Comparison of ENCODE assay signal across 22 mouse cellular contexts in the genomic region with DNA sequence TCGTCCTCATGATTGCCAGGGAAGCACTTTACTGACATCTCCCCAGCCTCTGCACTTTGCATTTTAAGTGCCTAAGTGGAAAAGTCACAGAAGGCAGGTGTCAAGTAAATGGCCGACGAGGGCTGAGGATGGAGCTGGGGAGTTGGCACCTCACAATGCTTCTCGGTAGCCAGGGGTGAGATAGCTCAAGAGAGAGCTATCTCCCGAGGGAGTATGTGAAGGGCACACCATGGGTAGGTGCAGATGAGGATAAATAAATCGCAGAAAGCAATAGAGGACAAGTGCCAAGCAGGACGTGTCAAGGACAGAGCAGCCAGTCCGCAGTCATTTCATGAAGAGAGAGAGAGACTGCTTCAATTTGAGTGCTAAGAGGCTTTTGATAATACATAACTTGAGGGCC.
DNase-seq lines count a peak whose midpoint lies in the region; ATAC-seq and TF ChIP-seq lines count a peak whose summit lies in the region.
"Had no signal": no experiment of that assay in that cellular context is flagged by ENCODE, and none has a peak within 500 bp of the region (broad histone marks: within the 10 kb centered on the region; RNA-seq: fewer than 3 reads in every experiment).

No protein-coding gene starts in this region.

- H3K36me3 ChIP-seq in heart, embryonic 14.5 days (ENCODE audit: control insufficient read depth, insufficient read depth, low read length), result no peaks in the 10 kb centered on the region
- no peaks in the 10 kb centered on the region for H3K36me3 ChIP-seq in heart, adult 2 months (ENCODE audit: control insufficient read depth, insufficient read depth, low read length)
- no peaks in the 10 kb centered on the region for H3K36me3 ChIP-seq in heart, embryonic 16.5 days (ENCODE audit: control insufficient read depth, insufficient read depth)
- H3K36me3 ChIP-seq: embryonic facial prominence, embryonic 13.5 days; embryonic facial prominence, embryonic 15.5 days; forebrain, embryonic 10.5 days; forebrain, embryonic 12.5 days had no signal

- no peak for TF ChIP-seq CTCF in heart, adult 2 months (IDR thresholded peaks at IDR 0.05)

- H3K4me3 ChIP-seq in heart, embryonic 14.5 days (ENCODE audit: control insufficient read depth in 1 of 2, insufficient read depth in 1 of 2, low read depth in 1 of 2, low read length in 2 of 2), result no peak overlapping the region
- H3K4me3 ChIP-seq in heart, adult 2 months, result no peak overlapping the region
- no peak overlapping the region for H3K4me3 ChIP-seq in heart, embryonic 16.5 days (ENCODE audit: low read length)
- H3K4me3 ChIP-seq: embryonic facial prominence, embryonic 13.5 days; embryonic facial prominence, embryonic 15.5 days; erythroblast, embryonic 14.5 days; forebrain, embryonic 10.5 days; forebrain, embryonic 12.5 days had no signal

- 33% methylated on average over 8 of the region's 8 CpGs for WGBS in heart, embryonic 14.5 days
- WGBS in heart, adult 2 months, result 72% methylated on average over 8 of the region's 8 CpGs
- WGBS in heart, embryonic 16.5 days, result 41% methylated on average over 8 of the region's 8 CpGs

- peaks cover 8% of the 10 kb centered on the region; the same call in 1 of the 2 replicates for H3K9me3 ChIP-seq in heart, embryonic 14.5 days (ENCODE audit: control insufficient read depth, low read length)
- peaks cover 7% of the 10 kb centered on the region for H3K9me3 ChIP-seq in heart, embryonic 16.5 days (replicated peaks; ENCODE audit: control insufficient read depth, low read length)
- H3K9me3 ChIP-seq: embryonic facial prominence, embryonic 13.5 days; embryonic facial prominence, embryonic 15.5 days; forebrain, embryonic 10.5 days; forebrain, embryonic 12.5 days had no signal

- TF ChIP-seq EP300 in heart, adult 2 months (IDR thresholded peaks at IDR 0.05; ENCODE audit: insufficient read depth, low read depth, low read length), result no peak

- no peaks in the 10 kb centered on the region for H3K79me2 ChIP-seq in heart, adult 2 months (replicated peaks; ENCODE audit: control insufficient read depth, insufficient read depth, low read length)

- H3K27ac ChIP-seq in heart, embryonic 14.5 days (replicated peaks in 1 of 2; ENCODE audit: control insufficient read depth in 1 of 2, insufficient read depth in 1 of 2, low read depth in 2 of 2, low read length in 2 of 2), result no peak overlapping the region
- H3K27ac ChIP-seq in heart, adult 2 months, result no peak overlapping the region
- H3K27ac ChIP-seq in heart, embryonic 16.5 days (ENCODE audit: low read length), result no peak overlapping the region
- H3K27ac ChIP-seq: embryonic facial prominence, embryonic 13.5 days; embryonic facial prominence, embryonic 15.5 days; forebrain, embryonic 10.5 days; forebrain, embryonic 12.5 days had no signal

- no peak overlapping the region for H3K4me2 ChIP-seq in heart, embryonic 14.5 days (ENCODE audit: low read length)
- H3K4me2 ChIP-seq in heart, embryonic 16.5 days (ENCODE audit: low read depth, low read length), result no peak overlapping the region
- H3K4me2 ChIP-seq: embryonic facial prominence, embryonic 13.5 days; embryonic facial prominence, embryonic 15.5 days; forebrain, embryonic 12.5 days had no signal

- TF ChIP-seq POLR2A in heart, adult 2 months (IDR thresholded peaks at IDR 0.05; ENCODE audit: insufficient read depth, low read depth, low read length), result no peak

- H3K4me1 ChIP-seq in heart, embryonic 14.5 days (ENCODE audit: control insufficient read depth in 2 of 2, insufficient read depth in 2 of 2, low read length in 2 of 2), result peaks cover 5 to 10% of the 10 kb centered on the region in 2 experiments; a peak in 3 of 4 replicates
- H3K4me1 ChIP-seq in heart, adult 2 months (ENCODE audit: control insufficient read depth, insufficient read depth, low read length), result no peaks in the 10 kb centered on the region
- no peaks in the 10 kb centered on the region for H3K4me1 ChIP-seq in heart, embryonic 16.5 days (ENCODE audit: control insufficient read depth, insufficient read depth, low read length)
- H3K4me1 ChIP-seq: embryonic facial prominence, embryonic 13.5 days; embryonic facial prominence, embryonic 15.5 days; forebrain, embryonic 10.5 days; forebrain, embryonic 12.5 days had no signal

- DNase-seq in adrenal gland, adult 2 months, result peak; percentile 41
- no peak for DNase-seq in adrenal gland, postnatal 4 days (ENCODE audit: low spot score in 2 of 2)
- DNase-seq in heart, adult 2 months, result no peak
- DNase-seq in heart, adult 9 months (ENCODE audit: low spot score in 2 of 2), result no peak
- DNase-seq: adrenal gland, postnatal 10 days; adrenal gland, postnatal 36 days; cerebellum, adult 11 months; cerebellum, adult 18-20 months; cerebellum, adult 8-10 months; cerebellum, adult 9-11 months; cerebellum, postnatal 14 days; cerebellum, postnatal 36 days; embryo, embryonic 11 days had no signal

- no peak overlapping the region for H3K9ac ChIP-seq in heart, embryonic 14.5 days (ENCODE audit: low read length)
- no peak overlapping the region for H3K9ac ChIP-seq in heart, adult 2 months (ENCODE audit: low read depth, low read length)
- H3K9ac ChIP-seq in heart, embryonic 16.5 days (ENCODE audit: low read length), result no peak overlapping the region
- H3K9ac ChIP-seq: embryonic facial prominence, embryonic 13.5 days; embryonic facial prominence, embryonic 15.5 days; forebrain, embryonic 12.5 days had no signal

- intact Hi-C loops in heart, adult 2 months (cut with DNase I), result no loop called here

- ATAC-seq in heart, embryonic 14.5 days (ENCODE audit: insufficient number of reproducible peaks, insufficient read depth, low FRiP score, low read depth), result peak; percentile 64; the same call in 1 of the 2 replicates
- ATAC-seq in heart, embryonic 16.5 days (replicated peaks; ENCODE audit: extremely low read depth, insufficient read depth, low FRiP score), result peak; percentile 58
- ATAC-seq: forebrain, embryonic 14.5 days; forebrain, embryonic 16.5 days had no signal

- no peaks in the 10 kb centered on the region for H3K27me3 ChIP-seq in heart, embryonic 14.5 days (ENCODE audit: control insufficient read depth, insufficient read depth, low read length)
- H3K27me3 ChIP-seq in heart, adult 2 months (ENCODE audit: control insufficient read depth, insufficient read depth, low read length), result no peaks in the 10 kb centered on the region
- no peaks in the 10 kb centered on the region for H3K27me3 ChIP-seq in heart, embryonic 16.5 days (ENCODE audit: control insufficient read depth, insufficient read depth, low read length)
- H3K27me3 ChIP-seq: embryonic facial prominence, embryonic 13.5 days; embryonic facial prominence, embryonic 15.5 days; forebrain, embryonic 12.5 days had no signal
